Mouse (Mus musculus): ENCODE results near the gene Vmn2r11.
A peak's percentile ranks its signal among the peaks of the same experiment; 100 is the strongest.
"Not testable (repeated sequence)": the region's sequence is repeated elsewhere in the genome, so short reads cannot be mapped to it uniquely, and the experiment has no call there.

Vmn2r11 gene

DNA sequence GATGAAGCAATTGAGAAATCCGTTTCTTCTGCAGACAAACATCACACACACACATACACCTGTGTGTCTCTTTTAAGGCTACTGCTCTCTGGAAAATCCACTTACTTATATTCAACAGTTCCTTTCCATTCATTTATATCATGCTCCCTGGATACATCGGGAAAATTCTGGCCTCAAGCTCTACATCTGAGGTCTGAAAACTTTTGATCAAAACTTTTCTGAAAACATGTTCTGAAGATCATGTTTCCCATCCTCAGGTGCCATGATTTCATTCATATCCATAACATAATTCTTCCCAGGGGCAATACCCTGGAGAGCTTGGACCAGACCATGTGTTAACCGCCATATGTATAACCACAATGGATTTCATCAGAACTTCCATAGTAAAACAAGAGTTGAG is at the start of gene Vmn2r11:
Vmn2r11 (minus strand) TSS at position 101 of the 400 bp plus-strand sequence.
- DNase-seq (ENCODE audit: inconsistent age in 2 of 2, low spot score in 1 of 2): not testable (repeated sequence)

GRCm38 (mm10) chr5:109097850-109098249 is 38.5 kb upstream of the Vmn2r11 start, which contains the start of gene Vmn2r12:
Gene Vmn2r12, minus strand, starts transcription at chr5:109097950.
- DNase-seq (ENCODE audit: inconsistent age in 2 of 2, low spot score in 1 of 2): not testable (repeated sequence)

DNA sequence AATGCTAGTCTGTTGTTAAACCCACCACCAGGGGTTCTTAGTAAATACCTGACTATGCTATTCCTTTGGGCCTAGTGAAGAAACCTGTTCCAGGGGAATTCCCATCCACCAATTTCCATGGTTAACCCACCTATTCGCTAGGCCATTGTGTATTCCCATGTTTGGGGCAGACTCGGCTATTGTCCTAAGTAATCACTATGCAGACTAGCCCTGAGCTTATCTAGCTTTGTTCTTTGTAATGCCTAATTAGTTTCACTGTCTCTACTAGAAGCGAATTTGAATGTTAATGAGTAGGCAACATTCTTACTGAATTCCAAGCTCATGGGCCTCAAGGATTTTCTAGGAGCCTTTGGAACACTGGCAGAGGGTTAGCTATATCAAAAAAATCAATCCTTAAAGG is 37.1 kb upstream of the Vmn2r11 start:
- DNase-seq (ENCODE audit: inconsistent age in 2 of 2, low spot score in 1 of 2): not testable (repeated sequence)

- DNase-seq (ENCODE audit: inconsistent age in 2 of 2, low spot score in 1 of 2): peak in 1 of 2 experiments; percentile 44
Measured at GRCm38 (mm10) chr5:109072016-109072415, 12.6 kb upstream of the Vmn2r11 start.

GRCm38 (mm10) chr5:109055286-109055685 is 4.1 kb downstream of the Vmn2r11 start:
- DNase-seq (ENCODE audit: inconsistent age in 2 of 2, low spot score in 1 of 2): peak; percentile 48 to 49

- peak; percentile 35 to 57 for DNase-seq (ENCODE audit: inconsistent age in 2 of 2, low spot score in 1 of 2)
Measured at GRCm38 (mm10) chr5:109032591-109032990, 26.8 kb downstream of the Vmn2r11 start.

DNA sequence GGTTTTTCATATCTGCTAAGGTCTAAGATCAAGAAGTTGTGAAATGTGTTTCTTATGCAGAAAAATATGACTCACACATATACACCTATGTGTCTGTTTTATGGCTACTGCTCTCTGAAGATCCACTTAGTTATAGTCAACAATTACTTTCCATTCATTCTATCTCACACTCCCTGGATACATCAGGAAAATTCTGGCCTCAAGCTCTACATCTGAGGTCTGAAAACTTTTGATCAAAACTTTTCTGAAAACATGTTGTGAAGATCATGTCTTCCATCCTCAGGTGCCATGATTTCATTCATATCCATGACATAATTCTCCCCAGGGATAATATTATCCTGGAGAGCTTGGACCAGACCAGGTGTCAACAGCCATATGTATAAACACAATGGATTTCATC is 52.9 kb downstream of the Vmn2r11 start, which contains the start of gene Vmn2r10:
Vmn2r10 (minus strand) TSS at position 101 of the 400 bp plus-strand sequence.
- DNase-seq (ENCODE audit: inconsistent age in 2 of 2, low spot score in 1 of 2): not testable (repeated sequence)
